Mouse (Mus musculus) CH12.LX (cell line): ENCODE data around the gene Gprin2.

Experiments
- CTCF ChIP-seq, 2 experiments: IDR thresholded peaks in 1 of 2; conservative IDR thresholded peaks in 1 of 2; 2 replicates each; pipeline ENCODE4 v1.5.1; 2011 to 2012; ENCODE audit warnings: low read depth in 2 of 2, low read length in 2 of 2, improper control_type of control experiment in 1 of 2, inconsistent platforms in 1 of 2, mild to moderate bottlenecking in 1 of 2, moderate library complexity in 1 of 2
- E2F4 ChIP-seq: IDR thresholded peaks from 2 replicates; pipeline ENCODE4 v1.6.1; 2011; ENCODE audit warnings: low read depth, low read length, improper control_type of control experiment; ENCODE audit not compliant: insufficient replicate concordance
- EP300 ChIP-seq: IDR thresholded peaks from 2 replicates; pipeline ENCODE4 v1.6.1; 2011; ENCODE audit warnings: low read length, improper control_type of control experiment
- ETS1 ChIP-seq: conservative IDR thresholded peaks from 2 replicates; pipeline ENCODE4 v1.6.1; 2012; ENCODE audit warnings: low read depth, mild to moderate bottlenecking, inconsistent platforms, low read length, improper control_type of control experiment, moderate library complexity
- GABPA ChIP-seq: IDR thresholded peaks from 2 replicates; pipeline ENCODE4 v1.6.1; 2012; ENCODE audit warnings: low read depth, low read length, improper control_type of control experiment, inconsistent platforms; ENCODE audit not compliant: insufficient replicate concordance
- KAT2A ChIP-seq: IDR thresholded peaks from 2 replicates; pipeline ENCODE4 v1.6.1; 2012; ENCODE audit warnings: low read length, improper control_type of control experiment, inconsistent platforms; ENCODE audit not compliant: insufficient replicate concordance
- MAX ChIP-seq: IDR thresholded peaks from 2 replicates; pipeline ENCODE4 v1.6.1; 2011; ENCODE audit warnings: low read length, improper control_type of control experiment
- MXI1 ChIP-seq: IDR thresholded peaks from 2 replicates; pipeline ENCODE4 v1.6.1; 2011; ENCODE audit warnings: mild to moderate bottlenecking, low read depth, low read length, improper control_type of control experiment
- NELFE ChIP-seq: IDR thresholded peaks from 2 replicates; pipeline ENCODE4 v1.6.1; 2011; ENCODE audit warnings: low read depth, low read length, improper control_type of control experiment
- POLR2A ChIP-seq: IDR thresholded peaks from 2 replicates; pipeline ENCODE4 v1.6.1; 2011; ENCODE audit warnings: low read depth, mild to moderate bottlenecking, improper control_type of control experiment, low read length
- SMC3 ChIP-seq: IDR thresholded peaks from 2 replicates; pipeline ENCODE4 v1.6.1; 2011; ENCODE audit warnings: low read depth, low read length, improper control_type of control experiment
- TCF12 ChIP-seq: IDR thresholded peaks from 2 replicates; pipeline ENCODE4 v1.6.1; 2014; ENCODE audit warnings: low read depth, mild to moderate bottlenecking, inconsistent platforms, low read length, improper control_type of control experiment

DNA sequence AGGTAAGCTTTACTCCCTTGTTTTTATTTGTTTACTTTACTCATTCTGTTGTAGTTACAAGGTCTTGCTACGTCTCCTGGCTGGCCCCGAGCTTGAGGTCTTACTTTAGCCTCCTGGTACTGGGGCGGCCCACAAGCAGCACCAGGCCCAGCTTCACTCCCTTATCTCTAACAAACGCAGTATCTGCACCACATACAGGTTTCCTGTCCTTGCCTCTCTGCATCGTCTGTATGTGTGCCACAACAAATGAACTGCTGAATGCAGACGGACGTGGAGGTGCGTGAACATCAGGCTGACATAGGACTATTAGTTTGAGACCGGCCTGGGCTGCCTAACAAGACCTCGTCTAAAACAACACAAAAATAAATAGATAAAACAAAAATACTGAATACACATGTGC is 38.8 kb upstream of the Gprin2 start:
- TF ChIP-seq CTCF (conservative IDR thresholded peaks at IDR 0.05 in 1 of 2, IDR thresholded peaks at IDR 0.05 in 1 of 2; ENCODE audit: low read depth in 2 of 2, low read length in 2 of 2) (no peak), TCF12 (no peak), GABPA (no peak), NELFE (no peak), MAX (no peak), KAT2A (no peak), SMC3 (no peak), E2F4 (no peak), EP300 (no peak), ETS1 (no peak), POLR2A (no peak), MXI1 (no peak)
